Mouse (Mus musculus) lung, postnatal 0 days (tissue): Measurements from ENCODE around the gene Acta2. TPM values are rescaled to one million over a fixed set of nuclear protein-coding genes. Genes with fewer than 3 reads are reported as not detected.
"Not testable (repeated sequence)": the region's sequence is repeated elsewhere in the genome, so short reads cannot be mapped to it uniquely, and the experiment has no call there.

Experiments used
- ATAC-seq: fragments of 200-750 bp; cut with Nextera tagmentation; 2 replicates; pipeline ENCODE4 v1.8.0; 2017; ENCODE audit warnings: moderate library complexity
- DNase-seq: peaks from one replicate; pipeline ENCODE4 v3.0.0-alpha.2; 2016; ENCODE audit warnings: low spot score
- H3K27ac ChIP-seq: fragments of 300-500 bp; sonication (generic); 2 replicates; pipeline ENCODE4 v1.5.1; 2014; ENCODE audit warnings: antibody characterized with exemption, mild to moderate bottlenecking, low read length, mixed read lengths
- H3K27me3 ChIP-seq: fragments of 300-500 bp; sonication (generic); replicated peaks from 2 replicates; pipeline ENCODE4 v1.6.1; 2014; ENCODE audit warnings: low read length, mixed read lengths; ENCODE audit not compliant: insufficient read depth
- H3K36me3 ChIP-seq: fragments of 300-500 bp; sonication (generic); 2 replicates; pipeline ENCODE4 v1.6.1; 2014; ENCODE audit warnings: low read length, mixed read lengths; ENCODE audit not compliant: insufficient read depth
- H3K4me1 ChIP-seq: fragments of 300-500 bp; sonication (generic); 2 replicates; pipeline ENCODE4 v1.6.1; 2014; ENCODE audit warnings: antibody characterized with exemption, low read depth, low read length, mixed read lengths; ENCODE audit not compliant: insufficient read depth
- H3K4me2 ChIP-seq: fragments of 300-500 bp; sonication (generic); replicated peaks from 2 replicates; pipeline ENCODE4 v1.6.1; 2014; ENCODE audit warnings: low read depth, mild to moderate bottlenecking, low read length, moderate library complexity, mixed read lengths
- H3K4me3 ChIP-seq: fragments of 300-500 bp; sonication (generic); 2 replicates; pipeline ENCODE4 v1.5.1; 2014; ENCODE audit warnings: low read depth, low read length
- H3K9ac ChIP-seq: fragments of 300-500 bp; sonication (generic); replicated peaks from 2 replicates; pipeline ENCODE4 v1.6.1; 2014; ENCODE audit warnings: low read depth, mild to moderate bottlenecking
- H3K9me3 ChIP-seq: fragments of 300-500 bp; sonication (generic); 2 replicates; pipeline ENCODE4 v1.6.1; 2016; ENCODE audit warnings: low read length, mixed read lengths
- CTCF ChIP-seq: IDR thresholded peaks from 2 replicates; pipeline ENCODE4 v1.5.1; 2016; ENCODE audit warnings: antibody characterized with exemption, mild to moderate bottlenecking
- EP300 ChIP-seq: IDR thresholded peaks from 2 replicates; pipeline ENCODE4 v1.6.1; 2016; ENCODE audit warnings: antibody characterized with exemption, mild to moderate bottlenecking, control low read depth
- WGBS: fragments of 180-500 bp; shearing (Covaris S2); extraction: QIAGEN DNeasy Blood & Tissue Kit; methylation state at CpG from one replicate; pipeline ENCODE4 v1.1.7; 2014; 5-methylcytosine and 5-hydroxymethylcytosine counted together
- polyA plus RNA-seq: library from polyadenylated mRNA; unstranded; fragments of >200 nt; fragmentation: Nextera tagmentation; extraction: Ambion mirVana; gene quantifications from 2 replicates; pipeline ENCODE4 v1.2.1, GENCODE M21; 2015

Gene Acta2
- polyA plus RNA-seq, 1 experiment from 2014 or later = 293 TPM

GRCm38 (mm10) chr19:34212489-34213250 lies 42.7 kb downstream of the Acta2 start:
- no peak overlapping the region for H3K4me2 ChIP-seq

GRCm38 (mm10) chr19:34210841-34211240 lies 44.5 kb downstream of the Acta2 start:
- no peak overlapping the region for H3K9ac ChIP-seq
- H3K36me3 ChIP-seq = no peaks in the 10 kb centered on the region
- no peaks in the 10 kb centered on the region for H3K9me3 ChIP-seq
- no peak for ATAC-seq
- TF ChIP-seq CTCF (no peak), EP300 (no peak)
- H3K4me2 ChIP-seq = no peak overlapping the region
- 67% methylated on average over 2 of the region's 2 CpGs for WGBS
- DNase-seq = no peak
- no peaks in the 10 kb centered on the region for H3K27me3 ChIP-seq
- H3K27ac ChIP-seq = no peak overlapping the region
- H3K4me1 ChIP-seq = peaks cover 4% of the 10 kb centered on the region; the same call in 1 of the 2 replicates
- H3K4me3 ChIP-seq = no peak overlapping the region

More at GRCm38 (mm10) chr19:34212489-34213250, 42.7 kb downstream of the Acta2 start:
- 51% methylated on average over 12 of the region's 12 CpGs for WGBS
- Histone ChIP-seq H3K9ac (no peak overlapping the region), H3K27me3 (no peaks in the 10 kb centered on the region), H3K27ac (no peak overlapping the region), H3K4me3 (no peak overlapping the region), H3K4me1 (peaks cover 4% of the 10 kb centered on the region; the same call in 1 of the 2 replicates), H3K36me3 (no peaks in the 10 kb centered on the region), H3K9me3 (no peaks in the 10 kb centered on the region)
- DNase-seq (peak; percentile 81), ATAC-seq (peak; percentile 89)
- TF ChIP-seq EP300 (peak; percentile 74), CTCF (no peak)

GRCm38 (mm10) chr19:34209930-34210581 lies 45.3 kb downstream of the Acta2 start:
- Histone ChIP-seq H3K9ac (no peak overlapping the region), H3K4me2 (no peak overlapping the region), H3K36me3 (no peaks in the 10 kb centered on the region), H3K9me3 (no peaks in the 10 kb centered on the region), H3K27ac (no peak overlapping the region), H3K4me1 (peaks cover 4% of the 10 kb centered on the region; the same call in 1 of the 2 replicates), H3K27me3 (no peaks in the 10 kb centered on the region), H3K4me3 (no peak overlapping the region)
- ATAC-seq = no peak
- 88% methylated on average over 8 of the region's 8 CpGs for WGBS
- DNase-seq = no peak
- TF ChIP-seq EP300 = no peak
- TF ChIP-seq CTCF = no peak

- no peak overlapping the region for H3K4me3 ChIP-seq
- DNase-seq (no peak), ATAC-seq (no peak)
- H3K9me3 ChIP-seq = no peaks in the 10 kb centered on the region
- H3K27ac ChIP-seq = no peak overlapping the region
- TF ChIP-seq EP300 = no peak
- TF ChIP-seq CTCF = no peak
- H3K4me2 ChIP-seq = no peak overlapping the region
- H3K36me3 ChIP-seq = no peaks in the 10 kb centered on the region
- H3K4me1 ChIP-seq = peaks cover 4% of the 10 kb centered on the region; the same call in 1 of the 2 replicates
- WGBS = 72% methylated on average over 3 of the region's 3 CpGs
- no peaks in the 10 kb centered on the region for H3K27me3 ChIP-seq
- no peak overlapping the region for H3K9ac ChIP-seq
These were observed 46.4 kb downstream of the Acta2 start for GRCm38 (mm10) chr19:34209031-34209430.

- no peak overlapping the region for H3K27ac ChIP-seq
- ATAC-seq = no peak
- peak; percentile 24 for DNase-seq
These were observed 48.5 kb downstream of the Acta2 start for GRCm38 (mm10) chr19:34206760-34207440.

GRCm38 (mm10) chr19:34206128-34206527 lies 49.3 kb downstream of the Acta2 start:
- H3K9ac ChIP-seq, H3K4me2 ChIP-seq, DNase-seq, H3K4me1 ChIP-seq, H3K9me3 ChIP-seq, H3K27ac ChIP-seq, ATAC-seq, H3K27me3 ChIP-seq, H3K4me3 ChIP-seq, H3K36me3 ChIP-seq: not testable (repeated sequence)
- WGBS = 48% methylated on average over 3 of the region's 4 CpGs

More at GRCm38 (mm10) chr19:34206760-34207440, 48.5 kb downstream of the Acta2 start:
- Histone ChIP-seq H3K4me3 (no peak overlapping the region), H3K9me3 (no peaks in the 10 kb centered on the region), H3K4me1 (peaks cover 4% of the 10 kb centered on the region; the same call in 1 of the 2 replicates), H3K9ac (no peak overlapping the region), H3K4me2 (no peak overlapping the region), H3K36me3 (no peaks in the 10 kb centered on the region), H3K27me3 (no peaks in the 10 kb centered on the region)
- WGBS = 56% methylated on average over 8 of the region's 8 CpGs
- no peak for TF ChIP-seq CTCF
- no peak for TF ChIP-seq EP300
